Mouse (Mus musculus) erythroid progenitor cell, adult 5-6 weeks (primary cell): ENCODE results near the gene Nif3l1. TPM values are rescaled to one million over a fixed set of nuclear protein-coding genes. Genes with fewer than 3 reads are reported as not detected.

Experiments used
- ATAC-seq: replicated peaks from 2 replicates; pipeline ENCODE4 v1.8.0; 2016; ENCODE audit warnings: moderate number of reproducible peaks, mild to moderate bottlenecking, moderate TSS enrichment, inconsistent platforms; ENCODE audit not compliant: poor library complexity, low FRiP score, severe bottlenecking
- total RNA-seq, 2 experiments: library from RNA; stranded (forward) in 1 of 2; stranded (reverse) in 1 of 2; fragments of 150-400 nt in 1 of 2; fragments of 186-747, 209-891 nt in 1 of 2; gene quantifications; 2 replicates each; pipeline versions ENCODE4 v1.2.3 to v1.2.4; 2015 to 2017; ENCODE audit warnings: low replicate concordance in 2 of 2

Nif3l1 gene
- total RNA-seq, 2 experiments from 2014 or later = 1.7 to 4.9 TPM

- no peak for ATAC-seq
These were observed 3.4 kb downstream of the Nif3l1 start for GRCm38 (mm10) chr1:58448396-58448795.

- ATAC-seq = no peak
These were observed 9.4 kb downstream of the Nif3l1 start for GRCm38 (mm10) chr1:58454316-58454715.

GRCm38 (mm10) chr1:58458175-58458574, 13.2 kb downstream of the Nif3l1 start:
- no peak for ATAC-seq

- no peak for ATAC-seq
These were observed 13.9 kb downstream of the Nif3l1 start for GRCm38 (mm10) chr1:58458867-58459266.

GRCm38 (mm10) chr1:58460566-58460965, 15.6 kb downstream of the Nif3l1 start:
- no peak for ATAC-seq

GRCm38 (mm10) chr1:58463935-58464334, 19.0 kb downstream of the Nif3l1 start:
- ATAC-seq = no peak

- no peak for ATAC-seq
These were observed 20.1 kb downstream of the Nif3l1 start for GRCm38 (mm10) chr1:58465042-58465441.

GRCm38 (mm10) chr1:58465561-58465960, 20.6 kb downstream of the Nif3l1 start:
- no peak for ATAC-seq

- ATAC-seq = no peak
These were observed 30.7 kb downstream of the Nif3l1 start for GRCm38 (mm10) chr1:58475662-58476061.

GRCm38 (mm10) chr1:58482647-58483046, 37.7 kb downstream of the Nif3l1 start:
- ATAC-seq = no peak

- ATAC-seq = no peak
These were observed 50.7 kb downstream of the Nif3l1 start for GRCm38 (mm10) chr1:58495603-58496002.

- no peak for ATAC-seq
These were observed 52.7 kb downstream of the Nif3l1 start for GRCm38 (mm10) chr1:58497678-58498077.

GRCm38 (mm10) chr1:58498758-58499157, 53.8 kb downstream of the Nif3l1 start:
- no peak for ATAC-seq

- peak; percentile 69 for ATAC-seq
These were observed 58.2 kb downstream of the Nif3l1 start for GRCm38 (mm10) chr1:58503134-58503533.

- 0 out of 2 replicates have a peak, but pooled peaks have one; percentile 2 for ATAC-seq
These were observed 58.9 kb downstream of the Nif3l1 start for GRCm38 (mm10) chr1:58503793-58504370.

GRCm38 (mm10) chr1:58504577-58505254, 59.8 kb downstream of the Nif3l1 start, which contains the start of gene Orc2:
Orc2 (minus strand) TSS chr1:58505109.
- peak; percentile 95 for ATAC-seq

GRCm38 (mm10) chr1:58507249-58507648, 62.3 kb downstream of the Nif3l1 start:
- no peak for ATAC-seq

Other genes starting within 250 kb of the Nif3l1 start
- not detected in 2 replicates for gene Aox4, start 234.8 kb upstream of the Nif3l1 start, total RNA-seq (2015; ENCODE audit: low replicate concordance)
- 0.53 TPM in 1 of 2 replicates, not detected in the other for gene Aox4, start 234.8 kb upstream of the Nif3l1 start, total RNA-seq (2017; ENCODE audit: low replicate concordance)
- gene Aox2, start 166.8 kb upstream of the Nif3l1 start, total RNA-seq (2015; ENCODE audit: low replicate concordance) = not detected in 2 replicates
- not detected in 2 replicates for gene Aox2, start 166.8 kb upstream of the Nif3l1 start, total RNA-seq (2017; ENCODE audit: low replicate concordance)
- gene Bzw1, start 52.3 kb upstream of the Nif3l1 start, total RNA-seq (2015; ENCODE audit: low replicate concordance) = 49.4 and 63.3 TPM in 2 replicates
- gene Bzw1, start 52.3 kb upstream of the Nif3l1 start, total RNA-seq (2017; ENCODE audit: low replicate concordance) = 26.5 and 36.8 TPM in 2 replicates
- 547 and 759 TPM in 2 replicates for gene Clk1, start 21.1 kb upstream of the Nif3l1 start, total RNA-seq (2015; ENCODE audit: low replicate concordance)
- 386 and 437 TPM in 2 replicates for gene Clk1, start 21.1 kb upstream of the Nif3l1 start, total RNA-seq (2017; ENCODE audit: low replicate concordance)
- 2.9 and 34.2 TPM in 2 replicates for gene Ppil3, start 335 bp downstream of the Nif3l1 start, total RNA-seq (2015; ENCODE audit: low replicate concordance)
- gene Ppil3, start 335 bp downstream of the Nif3l1 start, total RNA-seq (2017; ENCODE audit: low replicate concordance) = 4.9 and 20.8 TPM in 2 replicates
- 30.6 and 32.3 TPM in 2 replicates for gene Orc2, start 60.0 kb downstream of the Nif3l1 start, total RNA-seq (2015; ENCODE audit: low replicate concordance)
- 40.0 and 46.3 TPM in 2 replicates for gene Orc2, start 60.0 kb downstream of the Nif3l1 start, total RNA-seq (2017; ENCODE audit: low replicate concordance)
- 6.7 and 6.8 TPM in 2 replicates for gene Fam126b, start 141.2 kb downstream of the Nif3l1 start, total RNA-seq (2015; ENCODE audit: low replicate concordance)
- gene Fam126b, start 141.2 kb downstream of the Nif3l1 start, total RNA-seq (2017; ENCODE audit: low replicate concordance) = 8.3 and 11.0 TPM in 2 replicates
- 45.3 and 64.9 TPM in 2 replicates for gene Ndufb3, start 141.2 kb downstream of the Nif3l1 start, total RNA-seq (2015; ENCODE audit: low replicate concordance)
- 20.8 and 24.1 TPM in 2 replicates for gene Ndufb3, start 141.2 kb downstream of the Nif3l1 start, total RNA-seq (2017; ENCODE audit: low replicate concordance)